Mouse (Mus musculus): ENCODE results near the gene Lcor. TPM values are rescaled to one million over a fixed set of nuclear protein-coding genes. Genes with fewer than 3 reads are reported as not detected.

Lcor gene
- polyA plus RNA-seq, 1 experiment from 2014 or later: 31.3 TPM

GRCm38 (mm10) chr19:41519121-41519520 is 36.7 kb downstream of the Lcor start:
- no peak overlapping the region for H3K9ac ChIP-seq (ENCODE audit: low read length)
- H3K4me1 ChIP-seq (ENCODE audit: control insufficient read depth, insufficient read depth, low read length): peaks cover 6% of the 10 kb centered on the region
- H3K27me3 ChIP-seq (ENCODE audit: control insufficient read depth, insufficient read depth, low read length): no peaks in the 10 kb centered on the region
- H3K9me3 ChIP-seq (ENCODE audit: control insufficient read depth, low read length): no peaks in the 10 kb centered on the region
- no peak overlapping the region for H3K27ac ChIP-seq (ENCODE audit: low read depth, low read length)
- peak; percentile 23 for DNase-seq (ENCODE audit: low spot score, missing footprints)
- H3K4me2 ChIP-seq: no peak overlapping the region
- H3K4me3 ChIP-seq (ENCODE audit: low read depth, low read length): no peak overlapping the region
- no peak for ATAC-seq (ENCODE audit: low FRiP score)
- WGBS: 89% methylated on average over 6 of the region's 6 CpGs
- H3K36me3 ChIP-seq (ENCODE audit: control insufficient read depth, insufficient read depth, low read length): no peaks in the 10 kb centered on the region

- 48% methylated on average over 2 of the region's 2 CpGs for WGBS
- Histone ChIP-seq H3K9ac (ENCODE audit: low read length) (no peak overlapping the region), H3K27ac (ENCODE audit: low read depth, low read length) (no peak overlapping the region; the same call in 1 of the 2 replicates), H3K4me1 (ENCODE audit: control insufficient read depth, insufficient read depth, low read length) (peaks cover 6% of the 10 kb centered on the region), H3K9me3 (ENCODE audit: control insufficient read depth, low read length) (no peaks in the 10 kb centered on the region), H3K4me2 (no peak overlapping the region), H3K4me3 (ENCODE audit: low read depth, low read length) (no peak overlapping the region), H3K36me3 (ENCODE audit: control insufficient read depth, insufficient read depth, low read length) (no peaks in the 10 kb centered on the region), H3K27me3 (ENCODE audit: control insufficient read depth, insufficient read depth, low read length) (no peaks in the 10 kb centered on the region)
- DNase-seq (ENCODE audit: low spot score, missing footprints) (peak; percentile 60), ATAC-seq (ENCODE audit: low FRiP score) (no peak)
Observed at GRCm38 (mm10) chr19:41522246-41522645, 39.8 kb downstream of the Lcor start.

- no peak overlapping the region for H3K9ac ChIP-seq (ENCODE audit: low read length)
- H3K36me3 ChIP-seq (ENCODE audit: control insufficient read depth, insufficient read depth, low read length): no peaks in the 10 kb centered on the region
- H3K4me2 ChIP-seq: no peak overlapping the region
- 80% methylated on average over 3 of the region's 3 CpGs for WGBS
- H3K4me3 ChIP-seq (ENCODE audit: low read depth, low read length): no peak overlapping the region
- ATAC-seq (ENCODE audit: low FRiP score) (no peak), DNase-seq (ENCODE audit: low spot score, missing footprints) (peak; percentile 78)
- H3K27ac ChIP-seq (ENCODE audit: low read depth, low read length): no peak overlapping the region
- H3K9me3 ChIP-seq (ENCODE audit: control insufficient read depth, low read length): no peaks in the 10 kb centered on the region
- H3K4me1 ChIP-seq (ENCODE audit: control insufficient read depth, insufficient read depth, low read length): peaks cover 6% of the 10 kb centered on the region
- no peaks in the 10 kb centered on the region for H3K27me3 ChIP-seq (ENCODE audit: control insufficient read depth, insufficient read depth, low read length)
Observed at GRCm38 (mm10) chr19:41523798-41524563, 41.5 kb downstream of the Lcor start.

- Histone ChIP-seq H3K27ac (ENCODE audit: low read depth, low read length) (no peak overlapping the region), H3K4me2 (no peak overlapping the region), H3K27me3 (ENCODE audit: control insufficient read depth, insufficient read depth, low read length) (no peaks in the 10 kb centered on the region), H3K4me1 (ENCODE audit: control insufficient read depth, insufficient read depth, low read length) (no peaks in the 10 kb centered on the region), H3K9me3 (ENCODE audit: control insufficient read depth, low read length) (no peaks in the 10 kb centered on the region), H3K4me3 (ENCODE audit: low read depth, low read length) (no peak overlapping the region), H3K36me3 (ENCODE audit: control insufficient read depth, insufficient read depth, low read length) (no peaks in the 10 kb centered on the region), H3K9ac (ENCODE audit: low read length) (no peak overlapping the region)
- DNase-seq (ENCODE audit: low spot score, missing footprints) (no peak), ATAC-seq (ENCODE audit: low FRiP score) (no peak)
- whole genome bisulfite sequencing: 94% methylated on average over 3 of the region's 3 CpGs
Observed at GRCm38 (mm10) chr19:41529169-41529568, 46.7 kb downstream of the Lcor start.

- no peaks in the 10 kb centered on the region for H3K9me3 ChIP-seq (ENCODE audit: control insufficient read depth, low read length)
- WGBS: 98% methylated on average over 3 of the region's 3 CpGs
- ATAC-seq (ENCODE audit: low FRiP score) (no peak), DNase-seq (ENCODE audit: low spot score, missing footprints) (no peak)
- no peak overlapping the region for H3K27ac ChIP-seq (ENCODE audit: low read depth, low read length)
- no peak overlapping the region for H3K4me2 ChIP-seq
- no peaks in the 10 kb centered on the region for H3K4me1 ChIP-seq (ENCODE audit: control insufficient read depth, insufficient read depth, low read length)
- H3K9ac ChIP-seq (ENCODE audit: low read length): no peak overlapping the region
- no peak overlapping the region for H3K4me3 ChIP-seq (ENCODE audit: low read depth, low read length)
- H3K36me3 ChIP-seq (ENCODE audit: control insufficient read depth, insufficient read depth, low read length): no peaks in the 10 kb centered on the region
- H3K27me3 ChIP-seq (ENCODE audit: control insufficient read depth, insufficient read depth, low read length): no peaks in the 10 kb centered on the region
Observed at GRCm38 (mm10) chr19:41534021-41534420, 51.6 kb downstream of the Lcor start.

GRCm38 (mm10) chr19:41556981-41557380 is 74.5 kb downstream of the Lcor start:
- ATAC-seq (ENCODE audit: low FRiP score) (no peak), DNase-seq (ENCODE audit: low spot score, missing footprints) (no peak)
- Histone ChIP-seq H3K27me3 (ENCODE audit: control insufficient read depth, insufficient read depth, low read length) (no peaks in the 10 kb centered on the region), H3K9ac (ENCODE audit: low read length) (no peak overlapping the region), H3K4me3 (ENCODE audit: low read depth, low read length) (no peak overlapping the region), H3K36me3 (ENCODE audit: control insufficient read depth, insufficient read depth, low read length) (peaks cover 4% of the 10 kb centered on the region; the same call in 1 of the 2 replicates), H3K4me1 (ENCODE audit: control insufficient read depth, insufficient read depth, low read length) (no peaks in the 10 kb centered on the region), H3K9me3 (ENCODE audit: control insufficient read depth, low read length) (no peaks in the 10 kb centered on the region), H3K4me2 (no peak overlapping the region), H3K27ac (ENCODE audit: low read depth, low read length) (no peak overlapping the region)
- 86% methylated on average over 4 of the region's 4 CpGs for WGBS

GRCm38 (mm10) chr19:41557491-41557890 is 75.1 kb downstream of the Lcor start:
- Histone ChIP-seq H3K4me3 (ENCODE audit: low read depth, low read length) (no peak overlapping the region), H3K4me2 (no peak overlapping the region), H3K27me3 (ENCODE audit: control insufficient read depth, insufficient read depth, low read length) (no peaks in the 10 kb centered on the region), H3K9ac (ENCODE audit: low read length) (no peak overlapping the region), H3K4me1 (ENCODE audit: control insufficient read depth, insufficient read depth, low read length) (no peaks in the 10 kb centered on the region), H3K27ac (ENCODE audit: low read depth, low read length) (no peak overlapping the region), H3K9me3 (ENCODE audit: control insufficient read depth, low read length) (no peaks in the 10 kb centered on the region), H3K36me3 (ENCODE audit: control insufficient read depth, insufficient read depth, low read length) (peaks cover 4% of the 10 kb centered on the region; the same call in 1 of the 2 replicates)
- DNase-seq (ENCODE audit: low spot score, missing footprints) (no peak), ATAC-seq (ENCODE audit: low FRiP score) (no peak)
- WGBS: 95% methylated on average over 4 of the region's 4 CpGs

- Histone ChIP-seq H3K4me3 (ENCODE audit: low read depth, low read length) (no peak overlapping the region), H3K9ac (ENCODE audit: low read length) (no peak overlapping the region), H3K27me3 (ENCODE audit: control insufficient read depth, insufficient read depth, low read length) (no peaks in the 10 kb centered on the region), H3K9me3 (ENCODE audit: control insufficient read depth, low read length) (no peaks in the 10 kb centered on the region), H3K36me3 (ENCODE audit: control insufficient read depth, insufficient read depth, low read length) (peaks cover 4% of the 10 kb centered on the region; the same call in 1 of the 2 replicates), H3K4me2 (no peak overlapping the region), H3K4me1 (ENCODE audit: control insufficient read depth, insufficient read depth, low read length) (no peaks in the 10 kb centered on the region), H3K27ac (ENCODE audit: low read depth, low read length) (no peak overlapping the region)
- ATAC-seq (ENCODE audit: low FRiP score): no peak
- 92% methylated on average over 9 of the region's 9 CpGs for WGBS
- no peak for DNase-seq (ENCODE audit: low spot score, missing footprints)
Observed at GRCm38 (mm10) chr19:41558891-41559486, 76.6 kb downstream of the Lcor start.

- peaks cover 4% of the 10 kb centered on the region; the same call in 1 of the 2 replicates for H3K36me3 ChIP-seq (ENCODE audit: control insufficient read depth, insufficient read depth, low read length)
- H3K4me1 ChIP-seq (ENCODE audit: control insufficient read depth, insufficient read depth, low read length): no peaks in the 10 kb centered on the region
- no peak for DNase-seq (ENCODE audit: low spot score, missing footprints)
- ATAC-seq (ENCODE audit: low FRiP score): no peak
- no peak overlapping the region for H3K9ac ChIP-seq (ENCODE audit: low read length)
- no peaks in the 10 kb centered on the region for H3K27me3 ChIP-seq (ENCODE audit: control insufficient read depth, insufficient read depth, low read length)
- H3K9me3 ChIP-seq (ENCODE audit: control insufficient read depth, low read length): no peaks in the 10 kb centered on the region
- no peak overlapping the region for H3K27ac ChIP-seq (ENCODE audit: low read depth, low read length)
- H3K4me3 ChIP-seq (ENCODE audit: low read depth, low read length): no peak overlapping the region
- WGBS: 94% methylated on average over 3 of the region's 3 CpGs
- no peak overlapping the region for H3K4me2 ChIP-seq
Observed at GRCm38 (mm10) chr19:41560856-41561255, 78.4 kb downstream of the Lcor start.

Data from midbrain, embryonic 11.5 days (tissue).